Mouse (Mus musculus) induced T-regulatory cell, adult 2 months (primary cell): ENCODE data around the gene AU022252.
"Not testable (repeated sequence)": the region's sequence is repeated elsewhere in the genome, so short reads cannot be mapped to it uniquely, and the experiment has no call there.

Experiments used
- DNase-seq: peaks from one replicate; pipeline ENCODE4 v3.0.0-alpha.2; 2012; ENCODE audit warnings: low read depth

AU022252 gene

DNA sequence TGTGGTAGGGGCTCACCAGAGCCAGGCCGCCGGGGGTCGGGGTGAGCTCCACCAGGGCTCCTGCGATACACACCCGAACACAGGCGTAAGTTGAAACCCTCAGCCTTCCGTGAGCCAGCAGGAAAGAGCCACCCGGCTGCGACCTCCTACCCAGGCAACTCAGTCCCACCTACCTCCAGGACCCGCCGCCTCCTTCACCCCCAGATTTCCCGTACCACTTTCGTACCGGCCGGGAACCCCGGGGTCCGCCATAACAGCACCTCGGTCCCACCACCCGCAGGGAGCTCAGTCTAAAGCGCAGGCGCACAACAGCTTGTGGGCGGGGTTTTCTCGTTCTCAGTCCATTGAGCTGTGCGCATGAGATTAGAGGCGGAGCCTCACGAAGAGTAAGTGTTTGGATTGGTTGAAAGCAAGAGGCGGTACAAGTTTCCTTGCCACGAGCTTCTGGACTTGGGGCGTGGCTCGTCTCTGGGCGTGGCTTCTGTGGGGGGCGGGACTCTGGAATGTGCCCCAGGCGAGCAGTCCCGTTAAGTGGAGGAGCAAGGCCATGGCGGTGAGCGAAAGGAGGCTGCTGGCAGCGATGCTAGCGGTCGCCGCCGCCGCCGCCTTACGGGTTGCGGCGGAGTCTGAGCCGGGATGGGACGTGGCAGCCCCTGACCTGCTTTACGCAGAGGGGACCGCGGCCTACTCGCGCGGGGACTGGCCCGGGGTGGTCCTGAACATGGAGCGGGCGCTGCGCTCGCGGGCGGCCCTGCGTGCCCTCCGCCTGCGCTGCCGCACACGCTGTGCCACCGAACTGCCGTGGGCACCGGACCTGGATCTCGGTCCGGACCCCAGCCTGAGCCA is at the start of gene AU022252, which contains the start of gene P3h1:
AU022252 (minus strand) TSS at position 303 of the 846 bp plus-strand sequence.
P3h1 (plus strand) TSS at position 506 of the 846 bp plus-strand sequence.
- peak; percentile 100 for DNase-seq

DNA sequence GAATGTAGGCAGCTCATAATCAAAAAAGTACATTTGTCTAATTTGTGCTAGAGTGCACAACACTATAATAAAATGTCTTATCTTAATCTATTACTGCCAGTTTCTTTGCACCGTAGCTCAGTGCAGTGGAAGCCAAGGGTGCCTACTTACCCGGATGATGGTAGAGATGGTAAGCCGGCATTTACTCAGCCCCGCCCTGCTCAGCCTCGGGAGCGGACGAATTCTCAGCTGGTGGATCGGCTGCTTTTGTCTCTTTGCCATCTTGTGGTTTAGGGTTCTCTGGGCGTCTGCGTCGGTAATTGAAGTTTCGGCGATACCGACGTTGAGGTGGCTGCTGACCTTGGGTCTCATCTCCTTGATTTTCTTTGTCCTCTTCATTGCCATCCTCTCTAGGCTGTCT is 46.3 kb upstream of the AU022252 start:
- not testable (repeated sequence) for DNase-seq

DNA sequence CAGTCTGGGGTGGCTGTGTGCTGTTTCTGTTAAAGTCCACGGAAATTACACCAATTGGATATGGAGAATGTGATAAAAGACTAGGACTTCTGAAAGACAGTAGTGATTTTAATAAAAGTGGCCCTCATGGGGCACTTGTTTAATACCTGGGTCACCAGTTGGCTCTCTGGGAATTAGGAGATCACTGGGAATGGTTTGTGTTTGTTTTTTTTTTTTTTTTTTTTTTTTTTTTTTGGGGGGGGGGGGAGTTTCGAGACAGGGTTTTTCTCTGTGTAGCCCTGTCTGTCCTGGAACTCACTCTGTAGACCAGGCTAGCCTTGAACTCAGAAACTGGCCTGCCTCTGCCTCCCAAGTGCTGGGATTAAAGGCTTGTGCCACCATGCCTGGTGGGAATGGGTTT is 43.2 kb upstream of the AU022252 start:
- no peak for DNase-seq

DNA sequence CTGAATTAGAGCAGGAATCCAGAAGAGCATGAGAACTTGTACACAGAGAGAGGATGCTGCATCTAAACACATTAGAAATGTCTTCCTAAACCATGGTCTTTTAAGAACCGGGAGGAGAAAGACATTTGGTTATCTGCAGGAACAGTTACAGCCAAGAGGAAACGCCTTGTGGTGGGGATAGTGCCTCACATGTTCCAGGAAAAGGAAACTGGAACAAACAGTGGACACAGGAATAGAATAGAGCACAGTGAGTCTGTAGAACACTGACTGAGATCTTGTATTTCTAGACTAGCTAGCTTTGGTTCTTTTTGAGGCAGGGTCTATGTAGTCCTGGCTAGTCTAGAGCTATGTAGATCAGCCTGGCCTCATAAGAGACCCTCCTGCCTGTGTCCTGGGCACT is 42.7 kb upstream of the AU022252 start:
- DNase-seq, result no peak

DNA sequence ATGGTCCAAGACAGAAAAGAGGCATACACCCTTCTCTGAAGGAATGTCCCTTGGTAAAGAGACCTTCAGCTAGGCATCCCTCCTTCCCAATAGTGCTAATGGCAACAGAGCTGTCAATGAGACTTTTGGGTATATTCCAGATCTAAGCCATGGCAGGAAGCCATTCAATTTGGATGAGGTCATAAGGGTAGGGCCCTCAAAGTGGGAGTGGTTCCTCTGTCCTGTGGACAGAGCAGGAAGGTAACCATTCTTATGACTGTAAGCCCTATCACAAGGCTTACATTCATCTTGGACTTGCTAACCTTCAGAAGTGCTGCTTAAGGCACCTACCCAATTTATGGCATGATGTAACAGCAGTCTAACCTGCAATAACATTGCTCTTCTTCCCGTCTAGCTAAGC is 42.1 kb upstream of the AU022252 start:
- DNase-seq, result no peak

DNA sequence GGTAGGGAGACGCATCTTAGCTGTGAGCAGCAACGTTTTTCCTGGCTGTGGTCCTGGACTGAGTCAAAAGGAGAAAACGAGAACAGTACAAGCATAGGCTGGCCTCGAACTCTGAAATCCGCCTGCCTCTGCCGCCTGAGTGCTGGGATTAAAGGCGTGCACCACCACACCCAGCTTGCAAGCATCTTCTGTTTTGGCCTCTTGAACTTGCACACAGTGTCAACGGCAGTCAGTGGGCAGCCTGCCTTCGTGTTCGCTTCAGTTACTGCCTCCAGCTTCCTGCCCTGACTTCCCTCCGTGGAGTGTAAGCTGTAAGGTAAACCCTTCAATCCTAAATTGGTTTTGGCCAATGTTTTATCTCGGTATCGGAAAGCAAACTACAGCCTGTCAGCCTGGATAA is 34.1 kb upstream of the AU022252 start:
- no peak for DNase-seq

DNA sequence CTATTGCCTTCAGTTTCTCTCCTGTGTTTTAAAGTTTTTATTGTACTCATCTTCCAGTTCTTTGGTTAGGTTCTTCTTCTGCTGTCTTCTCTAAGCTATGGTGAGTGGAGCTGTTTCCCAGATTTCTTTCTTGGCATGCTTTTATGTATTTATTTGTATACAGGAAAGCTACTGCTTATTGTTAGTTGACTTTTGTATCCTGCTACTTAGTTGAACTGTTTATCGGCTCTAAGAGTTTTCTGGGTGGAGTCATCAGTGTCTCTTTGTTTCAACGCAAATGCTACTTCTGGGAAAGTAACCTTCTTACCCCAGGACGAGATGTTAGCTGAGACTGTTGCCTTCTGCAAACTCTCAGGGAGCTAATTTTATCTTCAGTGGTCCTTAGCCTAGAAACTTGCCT is 30.9 kb upstream of the AU022252 start:
- no peak for DNase-seq

DNA sequence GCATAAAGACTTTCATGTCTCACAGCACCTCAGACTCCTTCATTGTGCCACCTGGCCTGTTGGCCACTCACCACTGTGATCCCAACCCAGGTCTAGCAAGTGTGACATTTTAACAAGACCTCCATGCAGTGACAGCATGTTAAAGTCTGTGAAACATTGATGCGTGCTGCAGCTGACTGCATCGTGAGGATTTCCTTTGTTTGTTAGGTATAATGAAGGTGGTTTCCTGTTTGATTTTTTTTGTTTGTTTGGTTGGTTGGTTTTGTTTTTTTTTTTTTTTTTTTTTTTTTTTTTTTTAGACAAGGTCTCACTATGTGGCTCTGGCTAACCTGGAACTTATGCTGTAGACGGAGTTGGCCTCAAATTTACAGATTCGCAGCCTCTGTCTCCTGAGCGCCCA is 30.0 kb upstream of the AU022252 start:
- no peak for DNase-seq

DNA sequence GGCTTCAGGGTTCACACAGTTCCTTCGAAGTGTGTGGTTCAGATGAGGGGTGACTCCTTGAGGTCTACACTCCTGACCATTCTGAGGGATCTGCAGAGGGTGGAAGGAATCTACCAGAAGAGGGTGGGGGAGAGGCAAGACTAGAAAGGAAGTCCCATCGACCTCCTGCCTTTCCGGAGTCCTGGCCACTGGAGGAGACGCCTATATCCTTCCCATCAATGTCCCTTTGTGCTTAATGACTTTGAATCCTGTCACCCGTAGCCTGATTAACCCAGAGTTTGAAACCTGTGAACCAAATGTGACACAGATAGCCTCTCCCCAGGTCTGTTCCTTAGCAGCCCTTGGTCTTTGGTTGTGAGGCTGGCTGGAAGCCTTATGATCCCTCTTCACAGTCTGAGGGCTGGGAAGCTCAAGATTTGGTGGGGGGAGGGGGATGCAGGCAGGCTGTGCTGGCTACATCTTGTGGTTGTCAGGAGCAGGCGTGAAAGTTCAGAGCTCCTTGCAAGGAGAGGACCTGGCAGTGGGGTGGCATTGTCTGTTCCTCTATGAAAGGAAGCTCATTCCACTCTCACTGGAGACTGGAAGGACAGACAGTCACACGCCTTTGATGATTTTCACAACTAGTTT is 28.7 kb upstream of the AU022252 start:
- DNase-seq, result no peak

DNA sequence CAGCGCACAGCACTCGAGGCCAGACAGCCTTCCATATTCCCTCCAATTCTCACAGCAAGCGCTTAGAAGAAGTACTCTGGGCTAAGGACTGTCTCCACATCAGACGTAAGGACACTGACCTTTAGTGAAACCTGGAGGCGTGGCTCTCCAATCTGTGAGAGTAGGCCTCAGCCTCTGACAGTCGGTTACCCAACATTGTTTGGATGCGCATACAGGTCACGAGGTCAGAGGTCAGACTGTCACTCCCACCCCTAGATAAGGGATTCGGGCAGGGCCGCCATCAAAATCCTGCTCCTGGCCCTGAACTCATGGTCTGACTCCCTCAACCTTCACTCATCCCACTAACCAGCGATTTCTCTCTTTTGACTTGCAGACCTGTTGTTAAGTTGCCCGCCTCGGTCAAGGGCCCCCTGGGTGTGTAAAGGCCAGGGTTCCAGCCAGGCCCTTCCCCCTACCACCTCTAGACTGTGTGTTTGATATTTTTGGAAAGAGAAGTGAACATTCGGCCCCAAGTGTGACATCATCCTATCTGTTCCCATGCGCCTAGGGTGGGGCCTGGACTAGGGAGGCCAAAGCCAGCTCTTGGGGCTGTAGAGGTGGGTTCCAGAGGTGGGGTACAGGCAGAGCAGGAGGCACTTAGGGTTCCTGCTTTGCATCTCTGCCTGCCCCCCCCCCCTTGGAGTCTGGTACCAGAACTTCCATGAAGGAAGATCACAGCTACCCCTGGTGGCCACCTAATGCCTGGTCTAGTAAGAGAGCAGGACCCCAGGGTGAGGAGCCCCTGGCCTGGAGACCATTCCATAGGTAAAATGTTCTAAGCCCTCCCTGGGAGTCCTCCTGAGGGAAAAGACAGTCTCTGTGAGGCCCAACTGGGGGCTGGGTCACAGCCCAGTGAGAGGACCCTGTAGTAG is 27.1 kb upstream of the AU022252 start:
- no peak for DNase-seq

DNA sequence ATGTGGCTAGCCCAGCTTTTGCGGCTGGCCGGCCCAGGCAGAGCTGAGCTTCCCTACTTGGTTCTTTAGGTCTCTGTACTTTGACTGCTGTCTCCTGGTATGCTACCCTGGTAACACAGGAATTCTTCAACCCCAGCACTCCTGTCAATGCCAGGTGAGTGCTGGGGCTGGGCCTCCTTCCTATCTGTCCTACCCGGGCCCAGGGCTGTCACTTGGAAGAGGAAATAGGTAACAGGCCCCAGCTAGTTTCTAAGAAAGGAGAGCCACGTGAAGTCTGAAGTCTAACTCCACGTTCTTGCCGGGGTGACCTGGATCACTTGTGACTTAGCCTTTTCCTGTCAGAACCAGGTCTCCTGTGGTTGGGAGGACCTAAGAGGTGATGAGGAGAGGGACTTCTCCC is 24.6 kb upstream of the AU022252 start:
- DNase-seq, result no peak

DNA sequence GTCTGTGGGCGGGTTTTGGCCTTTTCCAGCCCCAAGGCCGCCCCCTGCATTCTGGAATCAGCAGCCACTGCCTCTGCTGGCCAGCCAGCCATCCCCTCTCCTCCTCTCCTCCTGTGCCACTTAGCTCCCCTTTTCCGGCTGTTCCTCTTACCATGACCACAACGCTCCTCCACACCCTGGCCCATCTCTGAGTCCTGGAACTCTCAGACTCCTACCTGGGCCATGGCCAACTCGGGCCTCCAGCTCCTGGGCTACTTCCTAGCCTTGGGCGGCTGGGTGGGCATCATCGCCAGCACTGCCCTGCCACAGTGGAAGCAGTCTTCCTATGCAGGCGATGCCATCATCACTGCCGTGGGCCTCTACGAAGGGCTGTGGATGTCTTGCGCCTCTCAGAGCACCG is 22.8 kb upstream of the AU022252 start, which contains the start of gene Cldn19:
Cldn19 (plus strand) TSS at position 64 of the 400 bp plus-strand sequence.
- DNase-seq, result no peak

DNA sequence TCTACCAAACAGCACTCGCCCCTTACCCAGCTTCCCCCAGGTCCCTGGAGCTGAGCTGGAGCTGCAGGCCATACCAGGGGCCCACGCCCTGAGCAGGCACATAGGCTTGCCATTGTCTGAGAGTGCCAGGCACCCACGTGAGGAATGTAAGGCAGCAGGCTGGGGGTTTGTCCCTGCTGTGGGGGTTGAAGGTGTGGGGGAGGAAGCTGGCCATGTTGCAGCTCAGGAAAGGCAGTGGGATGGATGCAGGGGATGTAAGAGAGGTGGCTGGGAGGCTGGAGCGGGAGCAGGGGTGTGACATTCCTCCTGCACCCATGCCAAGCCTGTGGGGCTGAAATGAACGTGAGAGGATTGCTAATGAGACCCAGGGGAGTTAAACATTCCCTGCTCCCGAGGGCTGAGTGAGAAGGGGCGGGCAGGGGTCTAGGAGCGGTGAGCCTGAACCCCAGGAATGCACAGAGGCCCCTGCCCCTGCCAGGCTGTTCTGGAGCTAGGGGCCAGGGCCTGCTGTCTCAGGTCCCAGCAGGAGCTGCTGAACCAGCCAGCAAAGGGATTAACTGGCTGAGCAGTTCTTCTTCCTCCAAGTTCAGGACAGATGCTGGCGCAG is 21.6 kb upstream of the AU022252 start:
- DNase-seq, result no peak

DNA sequence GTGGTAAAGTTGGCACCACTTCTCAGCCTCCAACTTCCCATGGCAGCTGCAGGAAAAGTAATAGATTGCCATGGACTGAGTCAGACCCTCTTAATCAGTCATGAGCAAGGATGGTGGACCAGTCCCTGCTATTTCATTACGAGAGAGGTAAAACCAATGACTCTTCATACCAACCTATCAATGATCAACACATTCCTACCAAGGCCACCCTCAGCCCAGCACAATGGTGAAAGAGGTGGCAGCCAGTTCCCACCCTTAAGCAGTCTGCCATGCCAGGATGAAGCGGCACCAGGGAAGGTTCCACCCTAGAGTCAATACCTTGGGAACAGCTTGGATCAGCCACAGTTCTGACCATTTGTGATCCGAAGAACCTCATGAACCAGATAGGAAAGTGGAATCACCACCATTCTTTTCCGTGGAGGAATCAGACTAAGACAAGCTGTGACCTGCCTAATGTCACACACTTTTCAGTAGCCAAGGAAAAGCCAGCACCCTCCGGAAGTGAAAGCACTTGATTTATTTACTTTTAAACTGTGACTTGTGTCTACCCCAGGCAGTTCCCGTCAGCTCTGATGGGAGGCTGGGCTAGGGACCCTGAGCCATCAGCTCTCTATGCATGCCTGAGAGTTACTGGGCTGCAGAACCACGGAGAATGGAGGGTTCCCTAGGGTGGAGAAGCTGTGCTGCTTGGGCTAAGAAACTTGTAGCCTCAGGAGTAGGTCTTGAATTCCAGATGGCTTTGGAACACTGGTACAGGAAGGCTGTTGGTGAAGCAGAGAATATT is 19.7 kb upstream of the AU022252 start:
- no peak for DNase-seq

DNA sequence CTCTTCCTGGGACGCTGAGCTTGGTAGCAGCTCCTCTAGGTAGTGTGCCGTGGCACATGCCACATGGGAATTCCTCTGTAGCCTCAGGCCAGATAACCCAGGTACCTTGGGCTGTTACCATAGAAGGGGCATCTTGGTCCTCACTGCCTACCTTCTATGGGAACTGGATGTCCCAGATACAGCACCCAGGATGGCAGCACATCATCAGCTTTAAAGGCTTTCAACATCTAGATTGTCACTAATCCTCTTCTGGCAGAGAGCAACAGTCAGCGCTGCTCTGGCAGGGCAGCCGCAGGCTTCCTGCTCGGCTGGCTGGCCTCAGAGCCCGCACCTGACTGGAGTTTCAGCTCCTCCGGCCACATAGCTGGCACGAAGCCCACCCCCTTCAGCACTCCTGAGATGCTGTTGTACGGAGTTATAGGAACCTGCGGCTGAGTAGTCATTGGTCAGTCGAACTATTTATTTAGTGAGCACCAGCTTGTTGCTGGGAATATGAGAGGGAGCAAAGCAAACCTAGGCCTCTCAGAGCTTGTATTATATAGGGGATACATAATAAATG is 16.0 kb upstream of the AU022252 start:
- no peak for DNase-seq

DNA sequence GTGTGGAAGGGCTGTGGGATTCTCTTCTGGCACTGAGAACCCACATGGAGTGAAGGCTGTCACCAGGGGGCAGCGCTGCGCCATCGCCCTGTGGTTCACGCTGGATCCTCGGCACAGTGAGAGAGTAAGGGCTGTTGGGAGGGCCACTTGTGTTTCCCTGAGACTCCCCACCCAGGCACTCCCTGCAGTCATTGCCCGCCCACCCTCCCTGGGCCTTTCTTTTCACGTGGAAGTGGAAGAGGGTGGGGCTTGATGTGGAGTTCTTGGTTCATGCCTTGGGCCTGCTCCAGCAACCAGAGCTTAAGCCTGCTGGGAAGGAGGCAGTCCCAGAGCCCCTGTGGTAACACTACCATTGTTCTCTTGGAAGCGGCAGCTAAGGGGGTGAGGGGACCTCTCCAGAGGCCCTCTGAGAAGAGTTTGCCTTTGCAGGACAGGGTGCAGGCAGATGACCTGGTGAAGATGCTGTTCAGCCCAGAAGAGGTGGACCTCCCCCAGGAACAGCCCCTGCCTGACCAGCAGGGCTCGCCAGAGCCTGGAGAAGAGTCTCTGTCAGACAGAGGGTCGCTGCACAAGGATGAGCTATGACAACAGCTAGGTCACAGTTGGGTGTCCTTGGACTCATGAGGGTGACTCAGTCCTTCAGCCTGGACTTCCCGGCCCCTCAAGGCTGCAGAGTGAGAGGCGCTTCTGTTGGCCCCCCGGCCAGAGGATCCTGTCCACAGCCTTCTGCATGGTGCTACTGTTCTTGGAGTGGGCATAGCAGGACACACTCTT is 15.1 kb upstream of the AU022252 start:
- peak; percentile 69 for DNase-seq

DNA sequence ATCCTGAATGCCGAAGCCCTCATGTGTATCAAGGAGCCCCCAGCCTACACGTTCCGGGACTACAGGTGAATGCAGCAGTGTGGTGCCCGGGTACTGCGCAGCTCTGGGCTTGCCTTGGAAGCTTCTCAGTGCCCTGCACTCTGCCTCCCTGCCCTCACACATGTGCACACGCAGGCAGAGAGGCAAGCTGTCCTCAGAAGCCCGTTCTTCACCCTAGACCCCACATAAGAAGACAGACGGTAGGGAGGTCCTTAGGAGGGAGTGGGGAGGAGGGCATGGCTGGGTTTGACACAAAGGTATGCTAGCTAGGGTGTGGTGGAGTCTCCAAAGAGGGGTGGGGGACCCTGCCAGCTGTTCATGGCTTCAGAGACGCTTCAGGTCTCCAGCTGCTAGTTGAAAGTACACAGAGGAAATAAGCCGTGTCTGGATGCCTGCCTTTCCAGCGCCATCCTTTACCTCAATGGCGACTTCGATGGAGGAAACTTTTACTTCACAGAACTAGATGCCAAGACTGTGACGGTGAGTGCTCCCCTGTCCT is 14.2 kb upstream of the AU022252 start:
- DNase-seq, result no peak

DNA sequence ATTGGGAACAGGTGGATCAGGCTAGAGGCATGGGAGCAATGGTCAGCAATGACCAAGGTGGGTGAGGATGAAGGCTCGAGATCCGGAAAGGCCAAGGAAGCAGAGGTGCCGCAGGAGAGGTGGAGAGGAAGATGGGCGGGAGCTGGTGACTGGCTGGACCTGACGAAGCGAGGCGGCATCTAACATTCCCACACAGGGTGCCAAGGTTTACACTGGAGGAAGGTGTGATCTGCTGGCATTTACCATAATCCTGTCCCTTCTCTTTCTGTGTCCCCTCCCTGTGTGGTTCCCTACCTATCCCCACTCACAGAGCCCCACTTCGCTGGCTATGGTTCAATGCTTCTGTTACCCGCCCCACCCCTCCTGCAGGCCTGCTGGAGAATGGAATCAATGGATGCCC is 13.4 kb upstream of the AU022252 start:
- DNase-seq, result no peak

DNA sequence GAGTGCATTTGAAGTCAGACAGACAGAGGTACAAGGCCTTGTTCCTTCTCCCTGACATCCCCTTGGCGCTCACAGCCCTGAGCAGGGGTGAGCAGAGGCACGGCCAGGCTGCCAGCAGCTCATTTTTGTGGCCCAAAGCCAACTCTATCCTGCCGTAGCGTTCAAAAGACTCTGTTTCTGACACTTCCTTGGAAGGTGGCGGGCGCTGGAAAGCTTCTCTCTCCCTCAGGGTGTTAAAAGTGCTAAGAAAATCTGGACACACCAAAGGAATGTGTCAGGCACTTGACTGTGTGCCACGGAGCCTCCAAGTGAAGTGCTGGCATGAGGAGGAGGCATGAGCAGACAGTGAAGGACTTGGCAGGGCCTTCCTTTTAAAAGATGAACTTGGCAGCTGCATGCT is 13.0 kb upstream of the AU022252 start:
- no peak for DNase-seq
